Mouse (Mus musculus): ENCODE results near the gene Tha1. TPM values are rescaled to one million over a fixed set of nuclear protein-coding genes. Genes with fewer than 3 reads are reported as not detected.
A peak's percentile ranks its signal among the peaks of the same experiment; 100 is the strongest.

The Tha1 gene
- polyA plus RNA-seq, 1 experiment: 9.0 TPM

DNA sequence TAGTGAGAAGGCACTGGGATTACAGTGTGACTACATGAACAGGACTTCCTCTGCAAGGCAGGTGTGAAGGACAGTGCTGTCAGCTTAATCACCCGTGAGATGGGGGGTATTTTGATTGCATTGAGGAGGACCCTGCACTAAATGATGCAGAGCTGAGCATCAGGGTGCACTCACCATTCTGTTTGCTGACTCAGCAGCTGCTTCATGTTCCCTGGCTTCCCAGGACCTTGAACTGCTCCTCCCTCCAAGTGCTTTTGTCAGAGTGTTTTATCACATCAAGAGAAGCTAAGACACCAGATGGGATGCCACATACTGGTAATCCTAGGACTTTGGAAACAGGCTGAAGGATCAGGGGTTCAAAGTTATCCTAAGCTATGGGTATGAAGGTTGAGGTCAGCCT lies 17.3 kb downstream of the Tha1 start:
- H3K4me3 ChIP-seq (ENCODE audit: insufficient read depth, low read length): no peak overlapping the region
- H3K4me1 ChIP-seq (ENCODE audit: control insufficient read depth, insufficient read depth, low read length): no peaks in the 10 kb centered on the region
- no peak overlapping the region for H3K27ac ChIP-seq (ENCODE audit: insufficient read depth, low read length)
- TF ChIP-seq CTCF (IDR thresholded peaks at IDR 0.05; ENCODE audit: extremely low read depth, insufficient read depth, low read length): no peak
- no peak for TF ChIP-seq POLR2A (IDR thresholded peaks at IDR 0.05; ENCODE audit: extremely low read depth, insufficient read depth, low read length)

DNA sequence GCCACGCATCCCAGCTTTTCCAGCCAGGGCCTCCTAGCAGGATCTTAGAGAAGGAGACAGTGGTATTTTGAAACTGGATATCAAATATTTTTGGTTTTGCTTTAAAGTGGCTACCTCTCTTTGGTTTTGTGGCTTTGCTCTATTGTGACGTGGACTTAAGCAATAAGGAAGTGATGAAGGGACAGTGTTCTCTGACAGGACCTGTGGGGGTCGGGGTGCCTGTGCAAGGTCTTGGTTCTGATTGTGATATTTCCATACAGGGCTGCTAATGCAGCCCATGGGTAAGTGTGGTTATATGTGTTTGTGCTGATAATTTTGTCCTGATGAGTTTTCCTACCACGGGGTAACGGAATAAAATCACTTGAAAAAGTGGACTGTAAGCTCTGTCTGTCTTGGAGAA lies 17.9 kb downstream of the Tha1 start:
- no peak overlapping the region for H3K4me3 ChIP-seq (ENCODE audit: insufficient read depth, low read length)
- no peak overlapping the region for H3K27ac ChIP-seq (ENCODE audit: insufficient read depth, low read length)
- H3K4me1 ChIP-seq (ENCODE audit: control insufficient read depth, insufficient read depth, low read length): no peaks in the 10 kb centered on the region
- no peak for TF ChIP-seq CTCF (IDR thresholded peaks at IDR 0.05; ENCODE audit: extremely low read depth, insufficient read depth, low read length)

DNA sequence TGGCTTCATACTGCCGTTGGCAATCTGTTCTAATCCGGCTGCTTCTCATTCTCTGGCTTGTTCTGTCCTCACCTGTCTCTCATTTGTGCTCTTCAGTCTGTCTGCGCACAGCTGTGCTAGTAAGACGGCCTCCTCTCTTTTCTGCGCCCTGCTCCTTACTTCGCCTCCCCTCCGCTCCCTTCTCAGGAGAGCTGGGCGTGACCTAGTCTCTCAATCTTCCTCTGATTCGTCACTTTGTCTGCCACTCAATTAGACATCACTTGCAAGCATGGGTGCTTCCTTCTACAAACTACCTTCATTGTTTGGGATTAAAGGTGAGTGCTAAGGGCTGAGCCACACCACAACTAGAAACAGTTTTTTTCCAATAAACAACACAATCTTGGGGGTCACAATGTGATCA lies 19.0 kb downstream of the Tha1 start:
- TF ChIP-seq CTCF (IDR thresholded peaks at IDR 0.05; ENCODE audit: extremely low read depth, insufficient read depth, low read length): no peak
- no peak for TF ChIP-seq POLR2A (IDR thresholded peaks at IDR 0.05; ENCODE audit: extremely low read depth, insufficient read depth, low read length)
- no peaks in the 10 kb centered on the region for H3K4me1 ChIP-seq (ENCODE audit: control insufficient read depth, insufficient read depth, low read length)
- H3K4me3 ChIP-seq (ENCODE audit: insufficient read depth, low read length): no peak overlapping the region
- H3K27ac ChIP-seq (ENCODE audit: insufficient read depth, low read length): no peak overlapping the region

DNA sequence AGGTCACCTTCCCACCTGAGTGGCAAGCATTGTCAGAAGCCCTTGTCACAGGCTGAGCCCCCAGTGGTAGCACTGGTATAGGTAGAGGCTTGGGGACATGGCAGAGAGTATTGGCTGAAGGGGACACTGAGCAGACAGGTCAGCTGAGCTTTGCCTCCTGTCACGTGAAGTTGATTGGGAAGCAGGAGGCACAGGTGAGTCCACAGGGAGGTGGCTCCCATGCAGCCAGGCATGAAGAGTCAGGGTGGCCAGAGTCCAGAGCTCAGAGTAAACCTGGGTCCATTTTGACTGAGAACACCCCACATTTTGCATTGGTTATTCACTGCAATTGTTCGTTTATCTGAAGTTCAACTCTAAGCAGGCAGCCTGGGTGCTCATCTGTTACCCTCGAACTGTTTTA lies 20.4 kb downstream of the Tha1 start:
- H3K4me3 ChIP-seq (ENCODE audit: insufficient read depth, low read length): no peak overlapping the region
- no peak overlapping the region for H3K27ac ChIP-seq (ENCODE audit: insufficient read depth, low read length)
- TF ChIP-seq POLR2A (IDR thresholded peaks at IDR 0.05; ENCODE audit: extremely low read depth, insufficient read depth, low read length): no peak
- no peak for TF ChIP-seq CTCF (IDR thresholded peaks at IDR 0.05; ENCODE audit: extremely low read depth, insufficient read depth, low read length)
- H3K4me1 ChIP-seq (ENCODE audit: control insufficient read depth, insufficient read depth, low read length): no peaks in the 10 kb centered on the region

DNA sequence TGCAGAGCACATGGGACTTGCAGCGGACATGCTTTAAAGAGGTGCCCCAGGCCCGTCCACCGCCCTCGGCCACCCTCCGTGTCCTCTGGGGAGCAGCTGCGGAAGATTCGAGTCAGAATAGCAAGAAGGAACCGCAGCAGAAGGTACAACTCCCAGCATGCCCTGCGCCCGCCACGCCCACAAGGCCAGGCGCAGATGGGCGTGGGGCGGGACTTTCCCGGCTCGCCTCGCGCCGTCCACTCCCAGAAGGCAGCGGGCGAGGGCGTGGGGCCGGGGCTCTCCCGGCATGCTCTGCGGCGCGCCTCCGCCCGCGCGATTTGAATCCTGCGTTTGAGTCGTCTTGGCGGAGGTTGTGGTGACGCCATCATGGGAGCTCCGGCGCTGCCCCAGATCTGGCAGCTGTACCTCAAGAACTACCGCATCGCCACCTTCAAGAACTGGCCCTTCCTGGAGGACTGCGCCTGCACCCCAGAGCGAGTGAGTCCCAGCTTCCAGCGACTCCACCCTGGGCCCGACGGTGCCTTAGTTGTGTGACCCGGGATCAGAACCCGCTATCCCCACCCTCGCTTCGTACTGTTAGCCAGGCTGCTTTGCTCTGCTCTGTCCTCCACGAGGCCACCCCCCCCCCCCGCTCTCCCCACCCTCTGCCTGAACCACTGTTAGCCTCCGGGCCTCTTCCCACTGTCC lies 24.2 kb downstream of the Tha1 start, which contains the start of gene Birc5:
Birc5 (plus strand) TSS at position 267 of the 687 bp plus-strand sequence.
- H3K27ac ChIP-seq (ENCODE audit: insufficient read depth, low read length): peak within 1 kb of the TSS; percentile 49
- H3K4me1 ChIP-seq (ENCODE audit: control insufficient read depth, insufficient read depth, low read length): no peaks in the 10 kb centered on the region
- TF ChIP-seq CTCF (IDR thresholded peaks at IDR 0.05; ENCODE audit: extremely low read depth, insufficient read depth, low read length) (no peak), POLR2A (IDR thresholded peaks at IDR 0.05; ENCODE audit: extremely low read depth, insufficient read depth, low read length) (peak; percentile 94)
- peak within 1 kb of the TSS; percentile 53 for H3K4me3 ChIP-seq (ENCODE audit: insufficient read depth, low read length)

DNA sequence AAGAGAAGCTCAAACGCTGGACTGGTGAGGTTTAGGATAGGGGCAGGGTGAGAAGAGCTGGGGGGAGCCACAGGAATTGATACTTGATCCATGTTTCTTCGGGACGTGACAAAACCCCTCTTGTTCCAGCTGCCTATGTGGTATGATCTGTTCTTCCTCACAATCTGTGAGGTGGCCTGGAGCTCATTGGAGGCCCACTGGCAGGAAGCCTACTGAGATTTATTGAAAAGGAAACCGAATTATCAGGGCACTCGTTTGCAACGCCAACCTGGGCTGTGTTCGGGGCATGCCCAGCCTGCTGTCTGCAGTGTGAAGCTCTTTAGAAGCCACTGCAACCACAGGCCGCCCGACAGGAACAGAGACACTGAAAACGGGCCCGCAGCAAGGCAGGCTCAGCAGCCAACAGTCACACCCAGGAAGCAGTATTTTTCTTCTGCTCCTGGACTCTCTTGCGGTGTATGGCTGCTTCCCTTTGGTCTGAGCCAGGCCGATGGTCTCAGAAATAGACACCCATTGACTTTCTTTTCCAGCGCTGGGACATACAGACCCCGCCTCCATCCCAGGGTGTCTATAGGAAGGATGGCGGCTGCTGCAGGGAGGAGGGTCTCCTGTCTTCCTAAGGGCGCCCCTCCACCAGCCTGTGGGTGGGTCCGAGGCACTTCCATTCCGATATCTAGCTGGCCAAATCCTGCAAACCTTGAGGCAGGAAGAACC lies 24.9 kb downstream of the Tha1 start:
- peak overlapping the region; percentile 53 for H3K4me3 ChIP-seq (ENCODE audit: insufficient read depth, low read length)
- no peak for TF ChIP-seq POLR2A (IDR thresholded peaks at IDR 0.05; ENCODE audit: extremely low read depth, insufficient read depth, low read length)
- no peak for TF ChIP-seq CTCF (IDR thresholded peaks at IDR 0.05; ENCODE audit: extremely low read depth, insufficient read depth, low read length)

DNA sequence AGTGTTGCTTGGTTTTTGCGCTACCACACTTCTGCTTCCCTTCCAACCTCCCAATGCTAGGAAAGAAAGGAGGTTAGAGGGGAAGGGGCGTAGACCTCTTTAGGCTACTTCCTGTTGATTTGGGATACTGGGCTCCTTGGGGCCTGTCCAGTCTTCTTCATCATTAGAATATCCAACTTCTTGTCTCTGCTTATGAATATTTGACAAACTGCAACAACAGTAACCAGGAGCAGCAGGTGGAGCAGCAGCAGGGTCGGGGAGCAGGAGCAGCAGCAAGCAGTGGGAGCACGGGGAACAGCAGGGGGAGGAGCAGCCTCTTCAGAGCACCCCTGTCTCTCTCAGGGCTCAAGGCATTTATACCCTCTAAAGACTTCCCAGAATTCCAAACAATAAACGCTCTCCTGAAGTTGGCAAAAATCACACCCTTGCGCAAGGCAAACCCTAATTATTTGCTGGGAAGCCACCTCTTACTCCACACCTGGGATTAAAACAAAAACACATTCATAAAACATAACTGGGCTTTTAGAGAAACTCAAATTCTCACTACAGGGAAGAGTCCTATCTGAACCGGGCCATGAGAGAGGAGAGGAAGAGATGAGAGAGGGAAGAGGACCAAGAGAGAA lies 25.6 kb downstream of the Tha1 start:
- Histone ChIP-seq H3K4me1 (ENCODE audit: control insufficient read depth, insufficient read depth, low read length) (no peaks in the 10 kb centered on the region), H3K4me3 (ENCODE audit: insufficient read depth, low read length) (no peak overlapping the region; the same call in 1 of the 2 replicates), H3K27ac (ENCODE audit: insufficient read depth, low read length) (0 out of 2 replicates have a peak overlapping the region, but pooled peaks have one; percentile 49)
- TF ChIP-seq CTCF (IDR thresholded peaks at IDR 0.05; ENCODE audit: extremely low read depth, insufficient read depth, low read length): no peak
- no peak for TF ChIP-seq POLR2A (IDR thresholded peaks at IDR 0.05; ENCODE audit: extremely low read depth, insufficient read depth, low read length)

More for the DNA sequence above, 24.9 kb downstream of the Tha1 start:
- Histone ChIP-seq H3K4me1 (ENCODE audit: control insufficient read depth, insufficient read depth, low read length) (no peaks in the 10 kb centered on the region), H3K27ac (ENCODE audit: insufficient read depth, low read length) (peak overlapping the region; percentile 49)

DNA sequence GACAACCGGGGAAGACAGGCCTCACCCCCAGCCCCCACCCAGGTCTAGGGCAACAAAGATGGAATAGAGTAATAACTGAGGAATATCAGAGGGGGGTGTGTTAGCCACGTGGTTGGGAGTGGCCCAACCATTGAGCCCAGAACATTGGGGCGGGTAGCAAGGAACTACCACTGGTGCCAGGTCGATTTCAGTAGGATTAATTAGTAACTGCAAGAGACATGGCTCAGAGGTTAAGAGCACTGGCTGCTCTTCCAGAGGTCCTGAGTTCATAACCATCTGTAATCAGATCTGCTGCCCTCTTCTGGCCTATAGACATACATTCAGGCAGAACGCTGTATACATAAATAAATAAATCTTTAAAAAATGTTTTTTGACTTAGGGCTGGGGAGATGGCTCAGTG lies 26.6 kb downstream of the Tha1 start:
- no peaks in the 10 kb centered on the region for H3K4me1 ChIP-seq (ENCODE audit: control insufficient read depth, insufficient read depth, low read length)
- no peak overlapping the region for H3K27ac ChIP-seq (ENCODE audit: insufficient read depth, low read length)
- TF ChIP-seq CTCF (IDR thresholded peaks at IDR 0.05; ENCODE audit: extremely low read depth, insufficient read depth, low read length) (no peak), POLR2A (IDR thresholded peaks at IDR 0.05; ENCODE audit: extremely low read depth, insufficient read depth, low read length) (no peak)
- no peak overlapping the region for H3K4me3 ChIP-seq (ENCODE audit: insufficient read depth, low read length)

DNA sequence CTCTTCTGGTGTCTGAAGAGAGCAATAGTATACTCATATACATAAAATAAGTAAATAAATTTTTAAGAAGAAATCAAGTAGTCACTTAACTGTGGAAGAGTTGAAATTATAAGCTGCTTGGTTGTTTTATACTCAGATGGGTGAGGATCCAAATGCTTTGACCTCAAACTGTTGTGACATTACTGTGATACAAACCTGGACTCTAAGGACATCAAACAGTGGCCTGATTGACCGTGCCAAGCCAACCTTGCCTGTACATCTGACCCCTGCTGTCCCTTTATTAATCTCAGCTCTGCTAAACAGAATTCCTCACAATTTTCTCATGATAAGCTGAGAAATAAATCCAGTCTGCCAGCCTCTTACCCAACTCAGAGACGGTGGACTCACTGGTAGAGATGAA lies 27.6 kb downstream of the Tha1 start:
- H3K4me1 ChIP-seq (ENCODE audit: control insufficient read depth, insufficient read depth, low read length): no peaks in the 10 kb centered on the region
- no peak overlapping the region for H3K27ac ChIP-seq (ENCODE audit: insufficient read depth, low read length)
- H3K4me3 ChIP-seq (ENCODE audit: insufficient read depth, low read length): no peak overlapping the region
- no peak for TF ChIP-seq CTCF (IDR thresholded peaks at IDR 0.05; ENCODE audit: extremely low read depth, insufficient read depth, low read length)
- no peak for TF ChIP-seq POLR2A (IDR thresholded peaks at IDR 0.05; ENCODE audit: extremely low read depth, insufficient read depth, low read length)
